Mouse (Mus musculus) ES-CJ7 (cell line): ENCODE measurements around the gene Itga2b.
A peak's percentile ranks its signal among the peaks of the same experiment; 100 is the strongest.

Source experiments
- DNase-seq: peaks from one replicate; pipeline ENCODE4 v3.0.0; 2011; ENCODE audit warnings: low read depth, low spot score

The Itga2b gene

DNA sequence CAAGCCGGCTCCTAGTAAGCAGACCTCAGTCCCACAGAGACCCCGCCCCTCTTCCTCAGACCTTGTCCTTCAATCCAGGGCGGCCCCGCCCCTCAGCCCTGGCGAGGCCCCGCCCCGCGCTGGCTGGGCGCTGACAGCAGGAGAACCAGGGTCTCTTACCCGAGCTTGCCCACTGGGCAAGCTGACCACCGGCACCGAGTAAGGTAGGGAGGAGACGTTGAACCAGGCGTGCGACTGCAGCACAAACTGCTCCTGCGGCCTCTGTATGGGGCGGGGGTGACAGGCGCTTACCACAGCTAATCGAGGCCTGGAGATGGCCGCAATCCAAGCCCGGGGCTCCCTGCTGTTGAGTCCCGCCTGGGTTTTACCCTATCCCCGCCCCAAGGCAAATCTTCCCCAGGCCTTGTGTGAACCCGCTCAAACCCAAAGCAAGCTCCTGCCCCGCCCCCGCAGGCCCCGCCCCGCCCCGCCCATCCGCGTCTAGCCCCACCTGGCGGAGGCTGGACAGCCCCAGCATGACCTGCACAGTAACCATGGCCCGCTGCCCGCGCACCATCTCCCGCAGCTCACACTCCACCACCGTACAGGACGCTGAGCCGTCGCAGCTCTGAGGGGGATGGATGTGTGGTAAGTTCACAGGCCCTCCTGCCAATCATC is 14.1 kb downstream of the Itga2b start:
- peak; percentile 89 for DNase-seq

DNA sequence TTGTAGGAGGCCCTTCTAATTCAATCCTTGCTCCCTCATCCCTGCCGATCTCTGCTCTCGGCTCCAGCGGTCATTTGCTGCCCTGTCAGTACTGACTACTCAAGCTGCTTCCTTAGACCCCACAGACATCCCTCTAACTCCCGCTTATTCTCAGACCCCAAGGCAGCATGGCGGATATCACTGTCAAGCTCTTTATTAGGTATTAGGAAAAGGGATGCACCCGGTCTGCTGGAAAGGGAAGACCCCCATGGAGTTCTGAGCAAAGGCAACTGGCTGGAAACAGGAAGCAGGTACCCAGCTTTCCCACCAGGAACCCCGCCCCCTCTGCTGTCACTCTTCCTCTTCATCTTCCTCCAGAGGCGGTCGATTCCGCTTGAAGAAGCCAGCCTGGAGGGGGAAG is 16.8 kb downstream of the Itga2b start:
- DNase-seq: no peak

DNA sequence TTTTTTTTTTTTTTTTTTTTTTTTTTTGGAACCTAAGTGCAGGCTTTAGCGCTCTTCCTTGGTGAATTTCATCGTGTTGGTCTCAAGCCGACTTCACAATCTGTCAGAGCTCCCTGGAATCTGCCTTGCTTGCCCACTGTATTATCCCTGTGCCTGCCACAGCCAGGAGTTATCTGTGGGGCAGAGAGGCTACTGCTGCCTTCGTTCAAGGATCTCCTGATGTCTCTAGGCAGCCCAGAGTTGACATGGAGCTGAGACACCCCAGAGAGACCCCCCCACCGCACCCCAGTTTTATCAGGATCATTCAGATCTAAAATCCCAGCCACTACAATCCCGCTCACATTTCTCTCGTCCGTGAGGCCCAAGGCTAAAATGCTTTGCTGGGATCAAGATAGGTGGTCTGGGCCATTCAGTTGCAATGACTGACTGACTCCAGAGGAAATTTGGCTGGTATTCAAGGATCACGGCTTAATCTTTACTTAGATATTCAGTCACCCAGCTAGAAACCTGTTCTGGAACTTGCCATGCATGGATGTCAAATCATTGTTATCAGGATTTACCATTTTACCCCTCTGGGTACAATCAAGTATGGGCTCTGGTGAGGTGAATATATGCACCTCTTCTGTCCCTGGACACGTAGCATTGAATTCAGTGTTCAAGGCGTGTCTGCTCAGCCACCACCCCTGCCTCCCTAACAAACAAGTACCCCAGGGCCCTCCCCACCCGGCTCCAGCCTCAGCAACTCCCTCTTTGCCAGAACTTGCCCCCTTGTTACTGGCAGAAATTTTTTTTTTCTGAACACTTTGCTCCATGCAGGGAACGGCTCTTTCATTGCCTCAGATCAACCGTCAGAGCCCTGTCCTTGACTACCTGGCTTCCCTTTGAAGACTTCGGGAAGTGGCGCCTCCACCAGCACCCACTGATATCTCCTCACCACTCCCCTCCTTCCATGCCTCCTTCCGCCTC is 20.6 kb downstream of the Itga2b start:
- no peak for DNase-seq

DNA sequence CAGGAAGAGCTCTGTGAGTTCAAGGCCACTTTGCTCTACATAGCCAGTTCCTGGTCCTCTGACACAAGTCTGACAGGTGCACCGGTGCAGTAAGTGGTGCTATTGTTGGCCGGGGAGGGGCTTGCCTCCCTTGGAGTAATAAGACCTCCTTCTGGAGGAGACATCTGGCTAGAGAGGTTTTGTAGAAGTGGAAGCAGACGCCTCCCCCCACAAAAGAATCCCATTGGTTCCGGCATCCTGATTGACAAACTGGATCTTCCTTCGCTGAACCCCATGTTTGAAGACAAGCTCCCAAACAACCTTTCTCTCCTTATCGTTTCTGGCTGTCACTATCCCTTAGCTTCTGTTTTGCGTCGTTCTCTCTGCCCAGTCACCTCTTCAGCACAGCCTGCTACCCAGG is 21.6 kb downstream of the Itga2b start:
- peak; percentile 64 for DNase-seq

DNA sequence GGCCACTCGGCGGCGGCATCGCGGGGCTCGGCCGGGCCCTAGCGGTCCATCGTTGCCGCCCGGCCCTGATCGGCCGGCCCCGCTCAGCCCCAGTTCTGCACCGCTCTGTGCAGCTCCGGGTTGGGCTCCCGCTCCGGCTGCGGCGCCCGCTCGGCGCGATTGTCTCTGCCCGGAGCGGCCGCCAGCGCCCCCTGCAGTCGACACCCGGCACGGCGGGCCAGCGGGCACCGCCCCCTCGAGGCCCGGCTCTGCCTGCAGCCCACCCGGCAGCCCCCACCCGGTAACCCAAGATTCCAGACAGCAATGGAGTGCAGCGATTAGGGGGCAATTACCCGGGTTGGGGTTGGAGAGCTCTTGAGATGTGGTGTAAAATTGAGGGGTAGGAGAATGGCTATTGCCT is 22.4 kb downstream of the Itga2b start, which contains the start of gene Fam171a2:
Gene Fam171a2, minus strand, starts transcription at position 186 of the 400 bp plus-strand sequence.
- peak; percentile 63 for DNase-seq

DNA sequence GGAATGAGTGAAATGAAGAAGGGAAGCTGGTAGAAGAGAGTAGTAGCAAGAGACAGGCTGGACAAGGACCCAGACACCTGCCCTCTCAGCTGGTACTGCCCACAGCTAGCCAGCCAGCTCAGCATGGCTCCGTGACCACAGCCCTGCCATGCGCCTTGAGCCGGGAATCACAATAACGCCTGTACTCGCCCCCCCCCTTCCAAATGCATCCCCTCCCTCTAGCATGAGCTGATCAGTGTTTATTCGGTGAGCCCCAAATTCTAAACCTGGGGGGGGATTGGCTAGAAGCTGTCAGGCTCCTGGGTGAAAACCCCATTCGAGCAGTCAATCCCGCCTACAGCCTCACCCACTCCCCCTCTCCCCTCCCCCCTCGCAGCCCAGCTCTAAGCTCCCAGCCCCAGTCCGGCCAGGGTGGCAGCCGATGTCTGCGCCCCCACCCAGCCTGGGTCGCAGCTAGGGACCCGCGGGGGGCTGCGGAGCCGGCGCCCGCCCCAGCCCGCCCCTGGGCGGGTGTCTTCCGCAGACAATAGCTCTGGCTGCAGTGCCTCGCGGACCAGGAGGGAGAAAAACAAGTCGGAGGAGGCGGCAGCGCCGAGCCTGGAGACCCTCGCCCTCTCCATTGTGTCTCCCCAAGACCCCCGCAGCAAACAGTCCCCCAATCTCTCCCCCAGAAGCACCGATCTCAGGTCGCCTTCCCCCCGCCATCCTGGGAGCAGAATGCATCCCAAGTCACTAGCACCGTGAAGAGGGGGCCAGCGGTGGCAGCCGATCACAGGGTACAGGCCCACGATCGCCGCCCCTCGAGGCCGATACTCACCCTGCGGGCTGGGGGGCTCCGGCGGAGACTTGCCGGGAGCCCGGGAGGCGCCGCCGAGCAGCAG is 23.1 kb downstream of the Itga2b start:
- no peak for DNase-seq

DNA sequence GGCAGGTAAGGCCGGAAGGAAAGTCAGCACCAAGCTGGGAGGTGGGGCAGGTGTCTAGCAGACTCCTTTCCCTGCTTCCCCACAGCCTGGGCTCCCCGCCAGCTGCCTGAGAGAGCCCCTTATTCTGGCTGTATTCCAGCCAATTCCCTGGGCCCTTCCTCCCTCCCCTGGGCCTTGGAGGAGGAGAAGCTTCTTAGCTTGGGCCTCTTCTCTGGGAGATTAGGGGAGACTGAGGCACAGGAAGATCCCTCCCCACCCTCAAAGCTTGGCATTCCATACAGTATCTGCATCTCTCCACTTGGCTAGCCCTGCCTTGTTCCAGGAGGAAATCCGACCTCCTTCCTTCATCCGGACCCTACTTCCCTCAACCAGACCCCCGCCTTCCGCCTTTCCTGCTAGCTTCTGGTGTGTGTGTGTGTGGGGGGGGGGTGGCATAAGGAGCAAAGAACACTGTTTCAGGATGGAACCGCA is 24.0 kb downstream of the Itga2b start:
- DNase-seq: no peak

DNA sequence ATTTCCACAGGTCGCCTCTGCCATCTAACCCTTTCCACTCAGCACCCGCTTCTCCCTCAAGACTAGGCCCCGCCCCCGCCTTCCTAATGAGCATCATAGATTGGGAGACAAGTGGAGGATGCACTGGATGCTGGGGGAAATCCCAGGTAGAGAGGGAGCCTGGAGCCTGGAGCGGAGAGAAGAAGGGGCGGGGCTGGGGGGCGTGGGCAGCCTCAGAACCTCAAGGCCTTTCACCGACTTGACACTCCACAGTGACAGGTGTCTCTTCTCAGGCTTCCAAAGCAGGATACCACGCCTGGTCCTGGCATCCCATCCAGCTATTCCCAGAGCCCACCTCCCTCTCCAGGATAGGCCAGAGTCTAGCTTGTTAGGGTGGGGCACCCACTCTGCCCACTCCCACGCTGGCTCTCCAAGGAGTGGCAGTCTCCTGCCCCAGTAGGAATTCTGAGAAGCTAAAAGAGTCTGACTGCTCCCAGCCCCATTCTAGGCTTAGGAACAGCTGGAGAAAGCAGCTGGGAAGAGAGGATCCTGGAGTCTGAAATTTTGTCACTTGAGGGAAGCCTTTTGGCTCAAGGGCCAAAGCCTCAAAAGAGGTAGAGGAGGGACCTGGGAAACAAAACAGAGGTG is 24.5 kb downstream of the Itga2b start:
- peak; percentile 82 for DNase-seq

DNA sequence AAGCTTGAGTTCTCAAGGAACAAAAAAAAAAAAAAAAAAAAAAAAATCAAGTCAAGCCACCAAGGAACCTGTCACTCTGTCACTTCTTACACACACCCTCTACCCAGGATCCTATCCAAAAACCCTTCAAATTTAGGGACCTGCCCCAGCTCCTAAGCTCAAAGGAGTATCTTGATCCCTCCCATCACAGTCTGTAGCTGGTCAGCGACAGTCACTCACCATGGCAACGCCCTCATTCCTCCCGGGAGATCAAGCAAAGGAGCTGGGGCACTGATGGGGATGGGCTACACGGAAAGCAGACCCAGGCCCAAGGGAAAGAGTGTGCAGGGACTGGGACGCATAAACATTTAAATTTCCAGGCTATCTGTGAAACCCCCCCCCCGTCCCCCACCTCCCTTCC is 25.1 kb downstream of the Itga2b start:
- DNase-seq: no peak

DNA sequence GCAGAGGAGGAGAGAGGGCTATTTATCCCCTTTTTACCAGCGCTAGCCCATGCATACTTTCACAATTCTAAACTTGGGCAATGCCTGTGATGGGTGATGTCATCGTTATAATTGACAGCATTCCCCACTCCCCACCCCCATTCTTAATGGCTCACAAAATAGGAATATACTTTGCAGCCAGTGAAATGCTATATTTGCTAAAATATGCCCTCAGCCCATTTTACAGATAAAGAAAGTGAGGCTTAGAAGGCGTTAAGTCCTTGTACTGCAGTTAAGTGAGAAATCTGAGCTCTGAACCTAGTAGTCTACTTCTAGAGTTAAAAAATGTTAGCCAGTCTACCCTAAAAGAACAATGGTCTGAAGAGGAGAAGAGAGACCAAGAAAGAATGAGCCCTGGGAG is 25.6 kb downstream of the Itga2b start:
- no peak for DNase-seq

DNA sequence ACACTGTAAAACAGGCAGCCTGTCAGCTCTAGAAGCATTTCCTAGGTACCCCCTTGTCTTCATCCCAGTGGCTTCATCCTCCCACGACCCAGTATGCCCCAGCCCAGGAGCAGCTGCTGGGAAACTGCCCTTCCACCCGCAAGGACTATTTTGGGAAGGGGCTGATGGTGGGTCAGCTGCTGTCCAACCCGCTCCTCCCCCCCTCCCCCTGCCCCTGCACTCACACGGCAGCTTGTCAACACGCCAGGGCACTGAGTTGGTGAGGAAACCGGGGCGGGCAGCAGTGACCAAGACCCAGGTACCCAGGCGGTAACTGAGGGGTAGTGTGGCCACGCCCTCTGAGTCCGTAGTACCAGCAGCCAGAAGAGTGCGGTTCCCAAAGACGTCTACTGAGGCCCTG is 26.2 kb downstream of the Itga2b start:
- DNase-seq: no peak

DNA sequence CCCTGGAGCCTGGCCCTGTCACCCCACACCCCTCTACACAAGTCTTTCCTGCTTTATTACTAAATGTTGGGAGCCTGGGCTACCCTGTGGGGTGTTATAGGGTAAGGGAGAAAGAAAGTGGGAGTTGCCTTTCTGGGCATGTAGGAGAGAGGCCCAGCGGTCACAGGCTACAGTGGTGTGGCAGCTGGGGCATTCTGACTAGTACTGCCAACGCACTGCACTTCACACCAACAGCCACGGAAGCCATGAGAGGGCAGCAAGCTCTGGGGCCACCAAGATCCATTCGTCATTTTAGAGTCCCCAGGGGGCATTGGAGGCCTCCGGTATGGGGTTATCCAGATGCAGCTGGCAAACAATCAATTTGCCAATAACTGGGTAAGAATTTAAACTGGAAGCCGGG is 27.8 kb downstream of the Itga2b start:
- DNase-seq: no peak

DNA sequence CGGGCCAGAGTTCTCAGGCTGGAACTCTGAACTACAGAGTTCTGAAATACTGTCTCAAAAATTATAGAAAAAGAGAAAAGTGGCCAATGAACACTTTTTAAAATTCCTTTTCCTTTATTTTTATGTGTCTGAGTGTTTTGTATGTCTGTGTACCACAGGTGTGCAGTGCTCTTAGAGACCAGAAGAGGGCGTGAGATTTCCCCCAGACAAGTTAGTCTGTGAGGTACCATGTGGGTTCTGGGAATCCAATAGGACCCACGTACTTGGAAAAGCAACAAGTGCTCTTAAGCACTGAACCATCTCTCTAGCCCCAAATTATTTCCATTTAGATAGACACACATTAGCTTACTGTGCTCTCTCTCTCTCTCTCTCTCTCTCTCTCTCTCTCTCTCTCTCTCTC is 28.5 kb downstream of the Itga2b start:
- peak; percentile 64 for DNase-seq

DNA sequence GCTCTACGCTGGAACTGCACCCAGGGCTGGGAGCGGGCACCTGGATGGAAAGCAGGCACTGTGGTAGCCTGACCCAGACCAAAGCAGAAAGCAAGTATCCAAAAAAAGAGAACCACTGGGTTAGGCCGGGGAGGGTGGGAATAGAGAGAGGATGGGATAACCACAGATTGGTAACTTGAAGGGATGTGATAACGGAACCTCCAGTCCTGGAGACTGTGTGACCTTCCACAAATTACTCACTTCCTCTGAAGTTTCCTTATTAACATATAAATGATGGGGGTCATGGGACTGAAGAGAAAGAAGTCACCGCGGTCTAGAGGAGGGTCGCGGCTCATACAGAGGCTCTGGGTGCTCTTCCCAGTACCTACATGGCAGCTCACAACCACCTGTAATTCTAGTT is 29.7 kb downstream of the Itga2b start:
- peak; percentile 45 for DNase-seq

DNA sequence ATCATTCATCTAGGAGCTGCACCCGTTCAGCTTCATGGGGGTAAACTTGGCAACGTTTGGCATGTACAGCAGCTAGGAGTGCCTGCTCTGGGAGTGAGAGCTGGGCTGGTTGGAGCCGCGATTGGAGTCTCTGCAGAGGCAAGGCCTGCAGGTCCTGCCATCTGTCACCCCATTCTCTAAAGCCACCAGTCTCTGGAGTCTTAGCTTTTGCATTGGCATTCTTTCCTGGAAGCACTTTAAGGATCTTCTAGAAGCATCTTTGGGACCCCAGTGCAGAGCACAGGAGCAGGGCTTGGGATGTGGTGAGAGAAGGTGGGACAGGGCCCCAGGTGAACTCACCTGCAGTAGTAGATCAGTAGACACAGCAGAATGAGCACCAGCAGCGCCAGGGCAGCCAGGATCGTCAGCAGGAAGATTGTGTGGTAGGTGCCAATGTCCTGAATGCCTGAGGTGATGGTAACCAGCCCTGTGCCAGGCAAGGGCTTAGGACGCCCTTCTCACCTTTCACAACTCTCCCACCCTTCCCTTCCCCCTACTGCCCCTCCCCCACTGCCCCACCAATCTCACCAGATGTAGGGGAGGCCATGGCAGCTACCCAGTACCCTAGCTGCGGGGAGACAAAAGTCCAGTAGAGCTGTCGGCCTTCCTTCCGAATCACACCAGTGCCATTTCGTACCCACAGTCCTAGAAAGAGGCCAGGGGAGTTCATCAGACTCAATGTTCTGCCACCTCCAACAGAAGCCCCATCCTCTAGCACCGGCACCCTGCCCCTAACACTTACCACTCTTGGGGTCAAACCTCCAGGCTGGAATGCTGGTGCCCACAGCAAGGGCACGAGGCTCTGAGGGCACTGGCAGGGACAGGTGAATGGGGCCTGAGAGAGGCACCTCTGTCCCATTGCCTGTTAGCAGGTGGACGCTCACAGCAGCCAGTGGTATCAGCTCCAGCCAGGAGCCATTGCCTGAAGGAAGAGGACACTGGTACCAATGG is 30.5 kb downstream of the Itga2b start:
- DNase-seq: no peak

DNA sequence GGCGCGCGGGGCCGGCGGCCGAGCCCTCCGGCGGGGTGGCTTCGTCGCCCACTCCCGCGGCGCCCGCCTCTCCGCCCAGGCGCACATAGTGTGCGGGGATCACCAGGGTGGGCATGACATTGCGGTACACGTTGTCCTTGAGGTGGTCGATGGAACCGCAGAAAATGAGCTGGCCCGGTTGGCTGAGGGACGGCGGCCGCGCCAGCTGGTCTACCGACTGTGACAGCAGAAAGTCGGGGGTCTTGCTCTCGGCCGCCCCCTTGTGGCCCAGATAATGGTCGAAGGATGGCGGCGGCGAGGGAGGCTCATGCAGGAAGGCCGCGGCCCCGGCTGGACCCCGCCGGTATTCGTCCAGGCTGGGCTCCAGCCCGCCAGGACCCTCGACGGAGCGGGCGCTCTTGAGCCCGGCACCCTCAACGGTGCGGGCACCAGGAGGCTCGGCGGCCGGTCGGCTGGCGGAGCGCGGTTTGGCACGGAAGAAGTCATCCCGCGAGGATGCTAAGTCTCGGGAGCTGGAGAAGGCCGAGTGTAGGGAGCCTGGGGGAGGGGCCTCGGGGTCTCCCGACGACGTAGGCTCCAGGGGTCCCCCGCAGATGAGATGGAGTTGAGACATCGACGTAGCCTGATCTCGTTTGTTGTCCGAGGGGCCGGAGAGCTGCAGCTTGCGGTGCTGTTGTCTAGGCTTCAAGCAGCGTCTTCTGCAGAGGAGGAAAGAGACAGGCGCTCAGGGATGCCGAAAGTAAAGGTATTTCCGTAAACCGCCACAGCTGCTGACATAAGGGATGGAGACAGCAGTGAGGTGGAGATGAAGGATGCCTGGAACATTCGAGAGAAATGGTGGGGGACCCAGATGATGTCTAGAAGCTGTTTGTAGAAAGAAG is 31.5 kb downstream of the Itga2b start:
- peak; percentile 75 for DNase-seq

DNA sequence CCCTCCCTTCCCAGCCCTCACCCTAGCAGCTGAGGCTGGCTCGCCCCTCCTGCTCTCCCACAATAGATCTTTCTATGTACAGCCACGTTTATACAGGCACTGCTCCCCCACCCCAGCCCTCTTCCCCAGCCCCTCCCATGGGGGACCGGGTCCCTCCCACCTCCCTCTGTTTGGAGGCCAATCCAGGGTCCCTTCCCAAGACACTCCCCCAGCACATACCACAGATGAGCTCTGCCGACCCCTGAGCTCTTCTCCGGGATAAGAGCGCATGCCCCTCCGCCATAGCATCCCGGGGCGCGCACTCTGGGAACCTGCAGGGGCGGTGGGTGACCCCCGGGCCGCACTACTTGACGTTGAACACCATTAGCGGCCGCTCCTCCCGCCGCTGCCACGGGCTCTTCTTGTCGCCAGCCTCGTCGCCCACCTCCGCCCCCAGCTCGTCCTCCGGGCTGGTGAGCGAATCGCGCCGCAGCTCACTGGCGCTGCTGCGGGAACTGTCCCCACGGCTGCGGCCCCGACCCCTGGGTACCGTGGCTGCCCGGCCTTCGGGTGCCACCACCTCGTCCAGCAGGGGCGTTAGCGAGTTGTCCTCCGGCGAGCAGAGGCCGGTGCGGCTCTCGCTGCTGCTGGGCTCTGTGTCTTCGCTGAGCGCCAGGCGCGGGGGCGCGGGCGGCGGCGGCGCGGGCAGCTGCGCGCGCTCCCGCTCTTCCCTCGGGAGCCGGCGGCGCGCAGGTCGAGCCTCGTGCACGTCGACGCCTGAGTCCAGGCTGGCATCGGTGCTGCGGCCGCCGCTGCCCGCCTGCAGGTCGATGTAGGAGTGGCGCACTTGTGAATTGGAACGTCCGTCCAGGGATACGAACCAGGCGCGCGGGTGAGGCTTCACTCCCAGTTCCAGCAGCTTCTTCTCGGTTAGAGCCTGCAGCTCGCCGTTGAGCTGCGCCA is 32.5 kb downstream of the Itga2b start:
- DNase-seq: peak; percentile 85

DNA sequence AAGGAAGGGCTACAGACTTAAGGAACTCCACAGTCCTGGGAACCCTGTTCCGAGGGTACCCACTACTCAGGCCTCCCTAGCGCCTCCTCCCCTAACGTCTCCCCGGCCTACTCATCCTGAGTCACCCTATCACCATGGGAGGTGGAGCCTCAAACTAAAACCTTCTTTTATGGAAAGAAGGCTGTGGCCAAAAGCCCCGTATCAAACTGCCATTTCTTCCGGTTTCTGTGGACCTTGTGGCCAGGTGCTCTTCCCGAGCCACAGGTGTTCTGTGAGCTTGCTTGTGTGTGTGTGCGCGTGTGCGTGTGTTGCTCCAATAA is 33.5 kb downstream of the Itga2b start:
- no peak for DNase-seq
